Mouse (Mus musculus): Measurements from ENCODE around the gene Zc3h12d.

The Zc3h12d gene

GRCm38 (mm10) chr10:7832171-7832676, at the start of gene Zc3h12d:
TSS of gene Zc3h12d (plus strand) at chr10:7832470.
- DNase-seq (ENCODE audit: low read depth, low spot score): peak; percentile 65

- DNase-seq (ENCODE audit: low read depth, low spot score): no peak
Observed at GRCm38 (mm10) chr10:7787319-7787718, 45.0 kb upstream of the Zc3h12d start.

GRCm38 (mm10) chr10:7792254-7792750, 40.0 kb upstream of the Zc3h12d start:
- DNase-seq (ENCODE audit: low read depth, low spot score): no peak

- DNase-seq (ENCODE audit: low read depth, low spot score): peak; percentile 97
Observed at GRCm38 (mm10) chr10:7792751-7793385, 39.4 kb upstream of the Zc3h12d start, which contains the start of the genes Ginm1 and Ppil4. TSS of gene Ginm1 (minus strand) at chr10:7792824. TSS of gene Ppil4 (plus strand) at chr10:7792891.

- no peak for DNase-seq (ENCODE audit: low read depth, low spot score)
Observed at GRCm38 (mm10) chr10:7801258-7801657, 31.0 kb upstream of the Zc3h12d start.

GRCm38 (mm10) chr10:7802519-7803140, 29.6 kb upstream of the Zc3h12d start:
- no peak for DNase-seq (ENCODE audit: low read depth, low spot score)

- peak; percentile 80 for DNase-seq (ENCODE audit: low read depth, low spot score)
Observed at GRCm38 (mm10) chr10:7809937-7810336, 22.3 kb upstream of the Zc3h12d start.

GRCm38 (mm10) chr10:7816476-7816875, 15.8 kb upstream of the Zc3h12d start:
- no peak for DNase-seq (ENCODE audit: low read depth, low spot score)

- no peak for DNase-seq (ENCODE audit: low read depth, low spot score)
Observed at GRCm38 (mm10) chr10:7818676-7819075, 13.6 kb upstream of the Zc3h12d start.

- DNase-seq (ENCODE audit: low read depth, low spot score): no peak
Observed at GRCm38 (mm10) chr10:7819156-7819555, 13.1 kb upstream of the Zc3h12d start.

GRCm38 (mm10) chr10:7819603-7820002, 12.7 kb upstream of the Zc3h12d start:
- no peak for DNase-seq (ENCODE audit: low read depth, low spot score)

GRCm38 (mm10) chr10:7820171-7820570, 12.1 kb upstream of the Zc3h12d start:
- no peak for DNase-seq (ENCODE audit: low read depth, low spot score)

- no peak for DNase-seq (ENCODE audit: low read depth, low spot score)
Observed at GRCm38 (mm10) chr10:7821981-7822380, 10.3 kb upstream of the Zc3h12d start.

- DNase-seq (ENCODE audit: low read depth, low spot score): no peak
Observed at GRCm38 (mm10) chr10:7824663-7825280, 7.5 kb upstream of the Zc3h12d start.

GRCm38 (mm10) chr10:7825281-7825665, 7.0 kb upstream of the Zc3h12d start:
- DNase-seq (ENCODE audit: low read depth, low spot score): no peak

- DNase-seq (ENCODE audit: low read depth, low spot score): no peak
Observed at GRCm38 (mm10) chr10:7826106-7826505, 6.2 kb upstream of the Zc3h12d start.

GRCm38 (mm10) chr10:7833377-7834165, 1.3 kb downstream of the Zc3h12d start:
- DNase-seq (ENCODE audit: low read depth, low spot score): peak; percentile 7

- no peak for DNase-seq (ENCODE audit: low read depth, low spot score)
Observed at GRCm38 (mm10) chr10:7834671-7835225, 2.5 kb downstream of the Zc3h12d start.

- no peak for DNase-seq (ENCODE audit: low read depth, low spot score)
Observed at GRCm38 (mm10) chr10:7836902-7837301, 4.6 kb downstream of the Zc3h12d start.

- no peak for DNase-seq (ENCODE audit: low read depth, low spot score)
Observed at GRCm38 (mm10) chr10:7837446-7837845, 5.2 kb downstream of the Zc3h12d start.

GRCm38 (mm10) chr10:7838036-7838435, 5.8 kb downstream of the Zc3h12d start:
- no peak for DNase-seq (ENCODE audit: low read depth, low spot score)
